In genomic region chr17:28230486-28230885, GRCm38 (mm10) we compare ENCODE assay signal across 20 mouse cellular contexts.
"Had no signal": no experiment of that assay in that cellular context is flagged by ENCODE, and none has a peak within 500 bp of the region (broad histone marks: within the 10 kb centered on the region; RNA-seq: fewer than 3 reads in every experiment).

No protein-coding gene starts in this region.

- H3K4me2 ChIP-seq: kidney, embryonic 15.5 days; limb, embryonic 12.5 days; liver, embryonic 12.5 days; liver, embryonic 15.5 days; lung, embryonic 15.5 days; midbrain, embryonic 11.5 days had no signal

- ATAC-seq: liver, embryonic 12.5 days had no signal

- H3K27me3 ChIP-seq: kidney, embryonic 15.5 days; limb, embryonic 12.5 days; liver, embryonic 12.5 days; liver, embryonic 15.5 days; megakaryocyte, embryonic 14.5 days had no signal

- H3K27ac ChIP-seq: kidney, embryonic 15.5 days; left cerebral cortex, adult 2 months; limb, embryonic 12.5 days; liver, embryonic 12.5 days; liver, embryonic 15.5 days; lung, embryonic 15.5 days had no signal

- H3K9me3 ChIP-seq: kidney, embryonic 15.5 days; limb, embryonic 12.5 days; liver, embryonic 12.5 days; liver, embryonic 15.5 days; lung, embryonic 15.5 days; megakaryocyte, embryonic 14.5 days had no signal

- DNase-seq: kidney, adult 8-10 months; kidney, postnatal 10 days; kidney, postnatal 36 days; layer of hippocampus, postnatal 36 days; liver; lung, adult 18-20 months; lung, postnatal 10 days; lung, postnatal 36 days; midbrain, embryonic 14.5 days; retina, postnatal 1 day; right cerebral cortex, postnatal 25 days; thymus, postnatal 25 days had no signal

- H3K9ac ChIP-seq: kidney, embryonic 15.5 days; limb, embryonic 12.5 days; liver, embryonic 12.5 days; liver, embryonic 15.5 days; lung, embryonic 15.5 days had no signal

- H3K4me3 ChIP-seq: kidney, embryonic 15.5 days; left cerebral cortex, adult 2 months; limb, embryonic 12.5 days; liver, embryonic 12.5 days; liver, embryonic 15.5 days; lung, embryonic 15.5 days; megakaryocyte, embryonic 14.5 days had no signal

- H3K36me3 ChIP-seq: kidney, embryonic 15.5 days; lung, embryonic 15.5 days had no signal
